Mouse (Mus musculus) left cerebral cortex, postnatal 10 days (tissue): ENCODE measurements around the gene Pipox. TPM values are rescaled to one million over a fixed set of nuclear protein-coding genes. Genes with fewer than 3 reads are reported as not detected.

Experiments used
- DNase-seq, 2 experiments: peaks; one replicate each; pipeline ENCODE4 v3.0.0; 2021 to 2022; ENCODE audit warnings: low spot score in 2 of 2, mixed read lengths in 1 of 2; ENCODE audit errors: extremely low spot score in 1 of 2
- intact Hi-C: fragments of 180-260 bp; cut with DNase I; formaldehyde crosslinking; loops from one replicate; pipeline ENCODE4 v1.15.1; 2025
- total RNA-seq, 2 experiments: library from RNA; stranded (reverse); gene quantifications; 2 replicates each; pipeline ENCODE4 v1.2.3; 2021

Pipox gene
- total RNA-seq, 2 experiments from 2014 or later: 0.49 to 1.6 TPM

- intact Hi-C loops: no loop called here
- no peak for DNase-seq
Measured at GRCm38 (mm10) chr11:77913505-77913904, 19.6 kb upstream of the Pipox start.

DNA sequence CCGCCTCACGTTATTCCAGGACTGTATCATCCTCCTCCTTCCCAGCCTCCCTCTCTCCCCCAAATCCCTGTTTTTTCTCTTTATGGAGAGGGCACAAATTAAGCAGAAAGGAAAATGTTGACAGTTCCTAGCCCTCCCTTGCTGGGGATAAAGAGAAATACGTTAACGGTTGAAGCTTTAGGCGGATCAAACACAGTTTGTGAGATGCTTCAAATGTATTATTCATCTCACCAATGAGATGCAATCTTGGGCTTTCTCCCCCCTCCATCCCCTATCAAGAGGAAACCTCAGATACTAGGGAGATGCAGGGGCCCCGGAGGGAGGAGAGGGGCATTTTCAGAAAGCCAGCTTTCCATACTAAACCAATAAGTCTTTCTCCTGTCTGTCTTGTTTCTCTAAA is 15.9 kb upstream of the Pipox start:
- intact Hi-C loops: no loop called here
- no peak for DNase-seq

DNA sequence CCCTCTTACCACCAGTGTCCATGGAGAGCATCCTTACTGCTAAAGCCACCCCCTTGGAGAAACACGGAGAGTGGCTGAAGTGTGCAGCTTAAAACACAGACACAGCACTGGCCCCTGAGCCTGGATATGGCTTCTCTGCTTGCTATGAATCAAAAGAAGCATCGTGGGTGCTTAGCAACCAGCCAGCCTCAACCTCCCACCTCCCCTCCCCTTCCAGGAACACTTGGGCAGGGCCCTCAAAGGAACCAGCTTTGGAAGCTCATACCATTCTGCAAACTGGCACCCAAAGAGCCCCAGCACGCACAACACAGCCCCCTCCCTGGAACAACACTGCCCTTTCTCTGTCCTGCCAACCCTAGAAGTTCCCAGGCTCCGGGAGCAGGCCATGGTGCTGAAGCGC is 15.5 kb upstream of the Pipox start:
- intact Hi-C loops: no loop called here
- no peak for DNase-seq

DNA sequence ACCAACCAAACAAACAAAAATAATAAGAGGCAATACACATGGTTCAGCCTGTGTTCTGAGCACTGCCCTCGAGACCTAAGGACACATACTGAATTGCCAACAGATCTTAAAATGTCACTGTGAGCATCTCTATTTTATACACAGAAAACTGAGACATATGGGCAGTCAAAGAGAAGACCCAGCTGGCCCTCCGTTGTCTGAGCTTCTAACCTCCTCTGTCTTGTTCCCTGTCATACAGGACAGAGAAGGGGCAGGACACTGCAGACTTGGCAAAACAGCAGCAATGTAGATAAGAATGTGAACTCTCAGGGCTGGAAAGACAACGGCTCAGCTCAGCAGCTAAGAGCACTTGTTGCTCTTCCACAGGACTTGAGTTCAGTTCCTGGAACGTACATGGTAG is 14.6 kb upstream of the Pipox start:
- intact Hi-C loops: no loop called here
- DNase-seq: no peak

DNA sequence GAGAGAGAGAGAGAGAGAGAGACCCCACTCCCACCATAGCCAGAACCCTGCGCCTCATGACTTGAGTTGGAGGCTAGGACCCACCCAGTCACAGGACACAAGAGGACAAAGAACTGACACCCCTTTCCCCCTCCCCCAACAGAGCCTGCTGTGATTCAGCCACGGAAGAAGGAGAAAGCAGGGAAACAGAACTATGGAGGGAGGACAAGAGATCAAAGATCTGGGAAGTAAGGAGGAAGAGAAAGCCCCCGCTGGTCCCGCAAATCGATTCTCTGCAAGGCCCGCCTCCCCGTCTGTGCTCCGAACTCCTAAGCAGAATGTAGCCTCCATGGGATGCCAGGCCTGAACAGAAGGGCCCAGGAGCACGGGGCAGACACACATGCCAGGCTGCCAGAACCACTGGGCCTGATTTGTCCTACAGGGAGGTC is 12.9 kb upstream of the Pipox start:
- DNase-seq: peak in 1 of 2 experiments; percentile 28
- intact Hi-C loops: no loop called here

GRCm38 (mm10) chr11:77906097-77906687 is 12.3 kb upstream of the Pipox start:
- intact Hi-C loops: no loop called here
- peak in 1 of 2 experiments; percentile 57 for DNase-seq

GRCm38 (mm10) chr11:77904707-77905106 is 10.8 kb upstream of the Pipox start:
- no peak for DNase-seq
- intact Hi-C loops: no loop called here

GRCm38 (mm10) chr11:77903761-77904160 is 9.9 kb upstream of the Pipox start:
- no peak for DNase-seq
- intact Hi-C loops: no loop called here

DNA sequence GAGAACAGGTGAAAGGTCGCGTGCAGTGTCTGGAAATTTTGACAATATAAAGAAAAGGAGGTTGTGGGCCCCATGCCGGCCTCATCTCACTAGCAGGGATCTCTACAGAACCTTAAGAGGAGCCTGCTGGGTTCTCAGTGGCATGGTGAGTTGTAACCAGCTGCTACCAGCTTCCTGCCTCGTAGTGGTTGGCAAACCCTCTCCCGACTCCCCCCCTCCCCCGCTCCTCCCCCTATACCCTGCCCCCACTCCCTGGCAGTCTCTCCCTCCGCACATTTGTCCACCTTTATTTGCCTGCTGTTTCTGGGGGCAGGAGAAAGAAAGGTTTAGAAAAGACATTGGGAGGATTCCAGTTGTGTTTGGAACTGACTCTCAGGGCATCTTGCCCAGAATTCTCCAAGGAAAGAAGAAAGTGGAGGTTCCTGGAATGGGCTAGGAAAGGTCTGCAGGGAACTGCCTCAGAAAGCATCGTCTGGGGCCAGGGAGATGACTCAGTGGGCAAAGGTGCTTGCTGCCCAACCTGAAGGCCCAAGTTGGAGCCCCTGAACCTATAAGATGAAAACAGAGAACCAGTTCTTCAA is 8.0 kb upstream of the Pipox start:
- intact Hi-C loops: no loop called here
- DNase-seq: no peak

GRCm38 (mm10) chr11:77901366-77901765 is 7.5 kb upstream of the Pipox start:
- no peak for DNase-seq
- intact Hi-C loops: no loop called here

DNA sequence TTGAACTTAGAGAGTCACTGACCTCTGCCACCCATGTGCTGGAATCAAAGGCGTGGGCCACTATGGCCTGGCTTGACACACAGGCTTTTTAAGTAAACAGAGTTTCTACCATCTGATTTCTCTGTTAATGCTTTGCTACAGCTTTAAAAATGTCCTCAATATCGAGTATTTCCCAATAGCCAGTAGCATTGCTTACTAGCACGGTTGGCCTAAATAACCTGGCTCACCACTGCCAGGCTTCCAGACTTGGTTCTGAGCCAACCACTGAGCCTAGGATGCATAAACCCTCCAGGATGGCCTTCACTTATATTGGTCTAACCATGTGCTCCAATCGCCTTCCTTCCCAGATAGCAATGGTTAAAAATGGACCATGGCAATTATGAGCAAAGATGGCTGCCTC is 6.8 kb upstream of the Pipox start:
- intact Hi-C loops: no loop called here
- no peak for DNase-seq

GRCm38 (mm10) chr11:77900187-77900586 is 6.3 kb upstream of the Pipox start:
- intact Hi-C loops: no loop called here
- no peak for DNase-seq

- intact Hi-C loops: no loop called here
- DNase-seq: no peak
Measured at GRCm38 (mm10) chr11:77896820-77897805, 3.2 kb upstream of the Pipox start.

DNA sequence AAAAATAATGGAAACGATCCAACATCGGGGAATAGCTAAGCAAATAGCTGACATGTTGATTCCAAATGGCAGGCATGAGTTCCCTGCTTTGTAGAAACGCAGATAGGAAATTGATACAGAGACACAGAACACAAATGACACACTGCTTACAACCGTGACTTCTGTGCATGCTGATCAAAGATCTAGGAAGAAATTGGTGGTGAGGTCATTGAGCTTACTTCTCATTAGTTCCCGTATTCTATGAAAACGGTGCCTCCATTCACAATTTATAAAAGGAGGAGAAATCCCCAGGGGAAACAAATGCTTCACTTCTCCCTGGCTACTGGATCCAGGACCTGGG is 2.6 kb upstream of the Pipox start:
- intact Hi-C loops: no loop called here
- no peak for DNase-seq

GRCm38 (mm10) chr11:77896011-77896410 is 2.1 kb upstream of the Pipox start:
- no peak for DNase-seq
- intact Hi-C loops: no loop called here

GRCm38 (mm10) chr11:77894967-77895366 is 1.1 kb upstream of the Pipox start:
- intact Hi-C loops: no loop called here
- DNase-seq: no peak

DNA sequence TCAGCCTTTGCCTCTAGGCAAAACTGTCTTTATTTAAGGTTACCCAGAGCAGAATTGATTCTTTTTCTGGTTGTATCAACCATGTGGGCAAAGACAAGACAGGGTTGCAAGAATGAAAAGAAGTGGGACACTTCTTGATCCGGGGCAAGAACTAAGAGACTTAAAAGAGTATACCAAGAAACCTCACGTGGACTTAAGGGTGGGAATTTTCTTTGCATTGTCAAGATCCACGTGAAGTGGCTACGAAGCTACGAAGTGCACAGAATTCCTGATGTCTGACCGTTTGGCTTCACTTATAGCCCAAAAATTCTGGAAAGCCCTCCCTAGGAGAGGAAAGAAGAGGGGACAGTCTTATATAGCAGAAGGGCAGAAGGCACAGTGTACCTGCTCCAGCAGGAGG is 613 bp downstream of the Pipox start:
- no peak for DNase-seq
- intact Hi-C loops: no loop called here

DNA sequence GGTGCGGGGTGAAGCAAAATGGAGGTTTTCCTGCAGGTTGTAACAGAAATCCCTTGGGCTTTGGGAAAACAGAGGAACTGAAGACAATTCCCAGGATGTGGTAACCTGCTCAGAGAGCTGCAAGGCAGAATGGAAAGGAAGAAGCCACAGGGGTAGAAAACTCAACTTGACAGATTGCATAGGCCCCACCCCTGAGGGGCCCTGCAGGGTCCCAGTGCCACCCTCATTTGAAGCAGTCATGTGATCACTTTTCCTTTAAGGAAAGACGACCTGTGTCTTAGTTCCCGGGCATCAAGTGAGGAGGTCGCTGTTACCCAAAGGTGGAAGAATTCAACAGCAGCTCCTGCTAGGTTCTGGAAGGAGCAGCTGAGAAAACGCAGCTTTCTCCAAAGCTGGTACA is 1.0 kb downstream of the Pipox start:
- intact Hi-C loops: no loop called here
- no peak for DNase-seq

DNA sequence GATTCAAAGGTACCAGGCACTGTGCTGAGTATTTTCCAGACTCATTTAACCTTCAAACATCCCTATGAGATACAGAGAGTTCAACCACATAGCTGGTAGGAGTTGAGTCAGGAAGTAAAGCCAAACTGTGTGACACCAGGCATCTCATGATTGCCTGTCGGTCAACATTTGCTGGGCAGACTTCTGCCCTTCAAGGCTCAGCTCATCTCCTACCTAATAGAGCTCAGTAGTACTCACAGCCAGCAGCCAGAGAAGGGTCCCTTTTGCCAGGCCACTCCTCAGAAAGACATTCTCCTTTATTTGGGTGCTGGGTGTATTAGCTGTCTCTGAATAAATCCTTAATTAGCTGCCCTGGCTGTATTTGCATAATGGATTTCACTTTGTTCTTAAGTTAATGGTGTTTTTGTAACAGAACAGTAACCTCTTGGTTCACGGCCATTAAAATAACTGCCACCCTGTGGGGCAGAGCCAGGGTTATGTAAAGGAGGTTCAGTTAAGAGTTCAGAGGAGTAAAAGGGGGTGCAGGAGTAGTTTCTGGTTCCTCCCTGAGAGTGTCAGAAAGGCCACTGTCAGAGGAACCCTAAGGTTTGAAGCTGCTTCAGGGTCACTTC is 3.1 kb downstream of the Pipox start:
- no peak for DNase-seq

GRCm38 (mm10) chr11:77889484-77889883 is 4.4 kb downstream of the Pipox start:
- no peak for DNase-seq
- intact Hi-C loops: loop anchor here (5.0 kb wide), 1 partner anchor 43 kb away; the partner anchor contains the start of gene Sez6

More for the DNA sequence above, 3.1 kb downstream of the Pipox start:
- intact Hi-C loops: no loop called here
